Mouse (Mus musculus): Measurements from ENCODE around the gene H2-DMa. TPM values are rescaled to one million over a fixed set of nuclear protein-coding genes. Genes with fewer than 3 reads are reported as not detected.
A peak's percentile ranks its signal among the peaks of the same experiment; 100 is the strongest.
"Not testable (repeated sequence)": the region's sequence is repeated elsewhere in the genome, so short reads cannot be mapped to it uniquely, and the experiment has no call there.

The H2-DMa gene
- polyA plus RNA-seq, 1 experiment from 2014 or later, result 7.5 TPM

GRCm38 (mm10) chr17:34143033-34143432 lies 23.7 kb downstream of the H2-DMa start, which contains the start of gene H2-DMb2:
TSS of gene H2-DMb2 (plus strand) at chr17:34143307.
- DNase-seq (ENCODE audit: low spot score), result no peak
- no peak within 1 kb of the TSS for H3K4me3 ChIP-seq (ENCODE audit: low read depth, low read length)
- H3K4me1 ChIP-seq (ENCODE audit: control insufficient read depth, insufficient read depth, low read length), result peaks cover 7% of the 10 kb centered on the region; the same call in 1 of the 2 replicates
- H3K4me2 ChIP-seq (ENCODE audit: low read depth, severe bottlenecking), result no peak within 1 kb of the TSS
- no peak for ATAC-seq (ENCODE audit: insufficient number of reproducible peaks, low FRiP score, low TSS enrichment, low read depth)
- H3K9ac ChIP-seq (ENCODE audit: low read length), result no peak within 1 kb of the TSS
- no peak within 1 kb of the TSS for H3K27ac ChIP-seq (replicated peaks; ENCODE audit: low read depth, low read length)
- no peaks in the 10 kb centered on the region for H3K36me3 ChIP-seq (ENCODE audit: control insufficient read depth, insufficient read depth, low read length)
- WGBS, result 42% methylated on average over 7 of the region's 7 CpGs
- H3K9me3 ChIP-seq (ENCODE audit: control insufficient read depth, low read length), result no peaks in the 10 kb centered on the region
- peaks cover 24% of the 10 kb centered on the region for H3K27me3 ChIP-seq (ENCODE audit: control insufficient read depth, insufficient read depth, low read length)

GRCm38 (mm10) chr17:34143461-34143860 lies 24.1 kb downstream of the H2-DMa start:
- no peak overlapping the region for H3K4me2 ChIP-seq (ENCODE audit: low read depth, severe bottlenecking)
- 78% methylated on average over 4 of the region's 5 CpGs for WGBS
- no peak for ATAC-seq (ENCODE audit: insufficient number of reproducible peaks, low FRiP score, low TSS enrichment, low read depth)

GRCm38 (mm10) chr17:34144221-34144620 lies 24.9 kb downstream of the H2-DMa start:
- not testable (repeated sequence) for H3K4me3 ChIP-seq (ENCODE audit: low read depth, low read length); H3K36me3 ChIP-seq (ENCODE audit: control insufficient read depth, insufficient read depth, low read length); H3K9me3 ChIP-seq (ENCODE audit: control insufficient read depth, low read length); ATAC-seq (ENCODE audit: insufficient number of reproducible peaks, low FRiP score, low TSS enrichment, low read depth); H3K27ac ChIP-seq (replicated peaks; ENCODE audit: low read depth, low read length); H3K9ac ChIP-seq (ENCODE audit: low read length); H3K4me2 ChIP-seq (ENCODE audit: low read depth, severe bottlenecking); DNase-seq (ENCODE audit: low spot score); H3K4me1 ChIP-seq (ENCODE audit: control insufficient read depth, insufficient read depth, low read length)
- 83% methylated on average over 4 of the region's 4 CpGs for WGBS
- H3K27me3 ChIP-seq (ENCODE audit: control insufficient read depth, insufficient read depth, low read length), result peaks cover 14% of the 10 kb centered on the region

More at GRCm38 (mm10) chr17:34143461-34143860, 24.1 kb downstream of the H2-DMa start:
- Histone ChIP-seq H3K27me3 (ENCODE audit: control insufficient read depth, insufficient read depth, low read length) (peaks cover 21% of the 10 kb centered on the region), H3K9ac (ENCODE audit: low read length) (no peak overlapping the region), H3K4me3 (ENCODE audit: low read depth, low read length) (no peak overlapping the region), H3K4me1 (ENCODE audit: control insufficient read depth, insufficient read depth, low read length) (peaks cover 7% of the 10 kb centered on the region; the same call in 1 of the 2 replicates), H3K36me3 (ENCODE audit: control insufficient read depth, insufficient read depth, low read length) (no peaks in the 10 kb centered on the region), H3K9me3 (ENCODE audit: control insufficient read depth, low read length) (no peaks in the 10 kb centered on the region), H3K27ac (replicated peaks; ENCODE audit: low read depth, low read length) (no peak overlapping the region)
- DNase-seq (ENCODE audit: low spot score), result no peak

DNA sequence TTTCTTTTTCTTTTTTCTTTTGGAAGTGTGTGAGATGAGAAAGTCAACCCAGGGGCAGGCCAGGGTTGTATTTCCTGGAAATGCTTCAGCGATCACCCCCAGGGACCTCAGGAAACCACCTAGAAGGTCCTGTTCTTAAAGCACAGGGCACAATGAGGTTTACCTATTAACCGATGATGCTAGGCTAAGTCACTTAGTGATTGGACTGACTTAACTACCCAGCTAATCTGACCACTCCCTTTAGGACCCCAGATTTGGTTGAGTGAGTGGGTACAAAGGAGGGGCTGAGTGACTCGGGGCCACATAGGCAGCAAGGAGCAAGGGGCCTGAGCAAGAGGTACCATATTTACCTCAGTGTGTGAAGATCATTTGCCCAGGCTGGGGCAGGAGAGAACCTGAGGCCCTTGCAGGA lies 25.6 kb downstream of the H2-DMa start:
- DNase-seq (ENCODE audit: low spot score) (no peak), ATAC-seq (ENCODE audit: insufficient number of reproducible peaks, low FRiP score, low TSS enrichment, low read depth) (no peak)
- WGBS, result 73% methylated on average over 3 of the region's 3 CpGs
- Histone ChIP-seq H3K9me3 (ENCODE audit: control insufficient read depth, low read length) (no peaks in the 10 kb centered on the region), H3K27ac (replicated peaks; ENCODE audit: low read depth, low read length) (no peak overlapping the region), H3K4me2 (ENCODE audit: low read depth, severe bottlenecking) (no peak overlapping the region), H3K36me3 (ENCODE audit: control insufficient read depth, insufficient read depth, low read length) (no peaks in the 10 kb centered on the region), H3K27me3 (ENCODE audit: control insufficient read depth, insufficient read depth, low read length) (peaks cover 9% of the 10 kb centered on the region), H3K4me1 (ENCODE audit: control insufficient read depth, insufficient read depth, low read length) (peaks cover 5% of the 10 kb centered on the region; the same call in 1 of the 2 replicates), H3K9ac (ENCODE audit: low read length) (no peak overlapping the region), H3K4me3 (ENCODE audit: low read depth, low read length) (no peak overlapping the region)

DNA sequence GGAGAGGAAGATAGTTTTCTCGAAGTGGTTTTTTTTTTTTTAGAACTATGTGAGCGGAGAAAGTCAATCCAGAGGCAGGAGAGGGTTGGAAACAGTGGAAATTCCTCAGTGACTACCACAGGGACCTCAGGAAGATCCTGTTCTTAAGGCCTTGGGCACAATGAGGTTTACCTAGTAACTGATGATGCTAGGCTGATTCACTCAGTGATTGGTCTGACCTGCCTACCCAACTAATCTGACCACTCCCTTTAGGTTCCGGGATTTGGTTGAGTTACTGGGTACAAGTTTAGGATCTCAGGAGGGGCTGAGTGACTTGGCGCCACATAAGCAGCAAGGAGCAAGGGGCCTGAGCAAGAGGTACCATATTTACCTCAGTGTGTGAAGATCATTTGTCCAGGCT lies 33.6 kb downstream of the H2-DMa start, which contains the start of gene H2-DMb1:
Gene H2-DMb1 (plus strand): TSS at position 150 of the 400 bp plus-strand sequence.
- Histone ChIP-seq H3K36me3 (ENCODE audit: control insufficient read depth, insufficient read depth, low read length) (no peaks in the 10 kb centered on the region), H3K4me2 (ENCODE audit: low read depth, severe bottlenecking) (no peak within 1 kb of the TSS), H3K9ac (ENCODE audit: low read length) (no peak within 1 kb of the TSS), H3K27ac (replicated peaks; ENCODE audit: low read depth, low read length) (no peak within 1 kb of the TSS), H3K4me3 (ENCODE audit: low read depth, low read length) (no peak within 1 kb of the TSS), H3K9me3 (ENCODE audit: control insufficient read depth, low read length) (no peaks in the 10 kb centered on the region), H3K4me1 (ENCODE audit: control insufficient read depth, insufficient read depth, low read length) (no peaks in the 10 kb centered on the region), H3K27me3 (ENCODE audit: control insufficient read depth, insufficient read depth, low read length) (no peaks in the 10 kb centered on the region)
- WGBS, result 72% methylated on average over 4 of the region's 4 CpGs
- DNase-seq (ENCODE audit: low spot score) (peak; percentile 28), ATAC-seq (ENCODE audit: insufficient number of reproducible peaks, low FRiP score, low TSS enrichment, low read depth) (no peak)

DNA sequence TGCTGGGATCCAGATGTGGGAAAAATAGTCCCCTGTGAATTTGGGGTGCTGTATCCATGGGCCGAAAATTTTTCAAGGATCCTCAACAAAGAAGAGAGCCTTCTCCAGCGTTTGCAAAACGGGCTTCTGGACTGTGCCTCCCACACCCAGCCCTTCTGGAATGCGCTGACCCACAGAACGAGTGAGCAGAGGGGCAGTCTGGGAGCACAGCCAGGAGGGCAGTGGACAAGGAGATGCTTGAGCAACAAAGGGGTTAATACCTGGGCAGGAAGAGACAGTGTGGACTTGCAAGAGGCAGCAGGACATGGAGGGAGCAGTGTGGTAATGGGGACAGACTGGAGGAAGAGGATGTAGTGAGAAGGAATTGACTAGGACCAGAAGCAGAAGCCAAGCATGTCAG lies 36.2 kb downstream of the H2-DMa start:
- Histone ChIP-seq H3K4me2 (ENCODE audit: low read depth, severe bottlenecking) (no peak overlapping the region), H3K27ac (replicated peaks; ENCODE audit: low read depth, low read length) (no peak overlapping the region), H3K9ac (ENCODE audit: low read length) (no peak overlapping the region), H3K9me3 (ENCODE audit: control insufficient read depth, low read length) (no peaks in the 10 kb centered on the region), H3K4me3 (ENCODE audit: low read depth, low read length) (no peak overlapping the region), H3K27me3 (ENCODE audit: control insufficient read depth, insufficient read depth, low read length) (no peaks in the 10 kb centered on the region), H3K36me3 (ENCODE audit: control insufficient read depth, insufficient read depth, low read length) (no peaks in the 10 kb centered on the region), H3K4me1 (ENCODE audit: control insufficient read depth, insufficient read depth, low read length) (no peaks in the 10 kb centered on the region)
- ATAC-seq (ENCODE audit: insufficient number of reproducible peaks, low FRiP score, low TSS enrichment, low read depth) (no peak), DNase-seq (ENCODE audit: low spot score) (no peak)
- 56% methylated on average over 5 of the region's 5 CpGs for WGBS

DNA sequence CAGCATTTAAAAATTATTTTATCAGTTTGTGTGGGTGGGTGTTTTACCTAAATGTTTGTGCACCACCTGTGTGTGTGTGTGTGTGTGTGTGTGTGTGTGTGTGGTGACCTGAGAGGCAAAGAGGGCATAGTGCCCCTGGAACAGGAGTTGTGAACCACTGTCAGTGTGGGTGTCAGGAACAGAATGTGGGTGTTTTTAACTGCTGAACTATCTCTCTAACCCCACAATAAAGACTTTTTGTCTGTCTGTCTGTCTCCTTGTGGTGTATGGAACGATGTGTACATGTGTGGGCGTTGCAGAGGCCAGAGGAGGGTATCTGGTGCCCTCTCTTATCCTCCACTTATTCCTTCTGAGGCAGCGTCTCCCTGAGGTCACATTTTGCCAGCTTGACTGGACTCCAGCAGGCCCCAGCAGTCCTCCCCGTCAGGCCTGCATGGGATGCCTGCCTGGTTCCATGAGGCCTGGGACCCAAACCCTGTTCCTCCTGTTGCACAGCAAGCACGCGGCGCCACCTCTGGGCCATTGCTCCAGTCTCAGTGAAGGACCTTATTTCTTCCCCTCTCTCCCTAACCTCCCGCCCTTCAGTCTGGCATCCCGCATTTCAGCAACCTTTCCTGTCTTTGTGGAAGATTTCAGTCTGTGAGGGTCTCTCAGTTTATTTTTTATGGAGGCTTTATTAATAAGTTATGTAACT lies 45.0 kb downstream of the H2-DMa start:
- Histone ChIP-seq H3K9me3 (ENCODE audit: control insufficient read depth, low read length) (no peaks in the 10 kb centered on the region; the same call in 1 of the 2 replicates), H3K4me1 (ENCODE audit: control insufficient read depth, insufficient read depth, low read length) (no peaks in the 10 kb centered on the region), H3K4me3 (ENCODE audit: low read depth, low read length) (no peak overlapping the region), H3K4me2 (ENCODE audit: low read depth, severe bottlenecking) (no peak overlapping the region), H3K27ac (replicated peaks; ENCODE audit: low read depth, low read length) (no peak overlapping the region), H3K27me3 (ENCODE audit: control insufficient read depth, insufficient read depth, low read length) (peaks cover 3% of the 10 kb centered on the region; the same call in 1 of the 2 replicates), H3K36me3 (ENCODE audit: control insufficient read depth, insufficient read depth, low read length) (no peaks in the 10 kb centered on the region), H3K9ac (ENCODE audit: low read length) (no peak overlapping the region)
- 47% methylated on average over 9 of the region's 9 CpGs for WGBS
- DNase-seq (ENCODE audit: low spot score), result peak; percentile 29
- ATAC-seq (ENCODE audit: insufficient number of reproducible peaks, low FRiP score, low TSS enrichment, low read depth), result no peak

DNA sequence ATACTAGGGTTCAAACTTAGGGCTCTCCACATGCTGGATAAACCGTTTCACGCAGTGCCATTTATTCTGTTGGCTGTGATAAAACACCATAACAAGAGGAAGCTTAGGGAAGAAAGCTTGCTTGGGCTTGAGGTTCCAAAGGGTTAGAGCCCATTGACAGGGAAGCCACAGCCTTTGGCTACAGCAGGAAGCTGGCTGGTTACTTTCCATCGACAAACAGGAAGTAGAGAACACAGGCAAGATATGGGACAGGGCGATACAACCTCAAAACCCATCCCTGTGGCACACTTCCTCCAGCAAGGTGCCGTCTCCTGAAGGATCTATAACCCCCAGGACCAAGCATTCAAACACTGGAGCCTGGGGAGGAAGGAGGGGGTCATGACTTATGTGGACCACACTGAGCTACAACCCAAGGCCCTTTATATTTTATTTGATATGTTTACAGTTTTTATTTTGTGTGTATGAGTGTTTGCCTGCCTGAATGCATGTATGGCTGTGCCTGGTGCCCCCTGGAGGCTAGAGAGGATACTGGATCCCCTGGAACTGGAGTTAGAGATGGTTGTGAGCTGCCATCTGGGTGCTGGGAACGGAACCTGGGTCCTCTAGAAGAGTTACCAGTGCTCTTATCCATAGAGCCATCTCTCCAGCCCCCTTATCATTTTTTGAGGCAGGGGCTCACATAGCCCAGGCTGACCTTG lies 45.8 kb downstream of the H2-DMa start:
- H3K9ac ChIP-seq (ENCODE audit: low read length), result no peak overlapping the region
- no peak overlapping the region for H3K27ac ChIP-seq (replicated peaks; ENCODE audit: low read depth, low read length)
- H3K4me2 ChIP-seq (ENCODE audit: low read depth, severe bottlenecking), result no peak overlapping the region
- no peak for ATAC-seq (ENCODE audit: insufficient number of reproducible peaks, low FRiP score, low TSS enrichment, low read depth)
- no peaks in the 10 kb centered on the region for H3K36me3 ChIP-seq (ENCODE audit: control insufficient read depth, insufficient read depth, low read length)
- no peaks in the 10 kb centered on the region for H3K4me1 ChIP-seq (ENCODE audit: control insufficient read depth, insufficient read depth, low read length)
- WGBS, result 80% methylated on average over 6 of the region's 6 CpGs
- peaks cover 3% of the 10 kb centered on the region; the same call in 1 of the 2 replicates for H3K27me3 ChIP-seq (ENCODE audit: control insufficient read depth, insufficient read depth, low read length)
- DNase-seq (ENCODE audit: low spot score), result no peak
- no peaks in the 10 kb centered on the region; the same call in 1 of the 2 replicates for H3K9me3 ChIP-seq (ENCODE audit: control insufficient read depth, low read length)
- H3K4me3 ChIP-seq (ENCODE audit: low read depth, low read length), result no peak overlapping the region

Data from limb, embryonic 11.5 days (tissue).